Mouse (Mus musculus) brain, embryonic 14.5 days (tissue): Measurements from ENCODE around the gene Pitpnc1.

Experiments
- CTCF ChIP-seq: fragments of 200-500 bp; IDR thresholded peaks from 2 replicates; pipeline ENCODE4 v1.5.1; 2012; ENCODE audit warnings: inconsistent platforms, mild to moderate bottlenecking, moderate library complexity, borderline replicate concordance; ENCODE audit not compliant: insufficient read depth, insufficient read length; ENCODE audit errors: extremely low read depth
- POLR2A ChIP-seq: fragments of 200-500 bp; IDR thresholded peaks from 2 replicates; pipeline ENCODE4 v1.6.1; 2012; ENCODE audit warnings: mild to moderate bottlenecking, inconsistent platforms, borderline replicate concordance; ENCODE audit not compliant: poor library complexity, insufficient read depth, insufficient read length, severe bottlenecking; ENCODE audit errors: extremely low read depth

DNA sequence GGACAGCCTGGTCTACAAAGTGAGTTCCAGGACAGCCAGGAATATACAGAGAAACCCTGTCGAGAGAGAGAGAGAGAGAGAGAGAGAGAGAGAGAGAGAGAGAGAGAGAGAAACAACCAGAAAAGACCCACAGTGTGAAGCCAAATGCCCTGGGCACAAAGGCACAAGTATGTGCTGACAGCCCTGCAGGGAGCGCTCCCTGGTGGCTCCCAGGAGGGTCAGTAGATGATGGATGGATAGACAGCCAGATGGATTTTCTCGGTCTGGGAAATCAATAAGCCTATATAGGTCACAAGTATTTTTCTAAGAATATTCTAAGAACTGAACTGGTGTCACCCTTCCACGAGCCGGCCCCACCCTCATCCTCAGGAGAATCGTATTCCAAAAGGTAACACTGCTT, 86.5 kb downstream of the Pitpnc1 start:
- TF ChIP-seq CTCF: no peak
- no peak for TF ChIP-seq POLR2A
